Mouse (Mus musculus) midbrain, embryonic 16.5 days (tissue): ENCODE results near the gene Nsg1. TPM values are rescaled to one million over a fixed set of nuclear protein-coding genes. Genes with fewer than 3 reads are reported as not detected.

ENCODE experiments used
- ATAC-seq: fragments of 200-750 bp; cut with Nextera tagmentation; 2 replicates; pipeline ENCODE4 v1.8.0; 2017; ENCODE audit warnings: moderate TSS enrichment
- H3K27ac ChIP-seq: fragments of 300-500 bp; sonication (generic); 2 replicates; pipeline ENCODE4 v1.5.1; 2014; ENCODE audit warnings: mild to moderate bottlenecking, low read length, mixed read lengths
- H3K27me3 ChIP-seq: fragments of 300-500 bp; sonication (generic); 2 replicates; pipeline ENCODE4 v1.6.1; 2014; ENCODE audit warnings: low read depth, low read length, mixed read lengths; ENCODE audit not compliant: control insufficient read depth, insufficient read depth
- H3K36me3 ChIP-seq: fragments of 300-500 bp; sonication (generic); 2 replicates; pipeline ENCODE4 v1.6.1; 2014; ENCODE audit warnings: mild to moderate bottlenecking, low read length, moderate library complexity, mixed read lengths; ENCODE audit not compliant: control insufficient read depth, insufficient read depth
- H3K4me1 ChIP-seq: fragments of 300-500 bp; sonication (generic); 2 replicates; pipeline ENCODE4 v1.6.1; 2014; ENCODE audit warnings: mild to moderate bottlenecking, low read length, mixed read lengths; ENCODE audit not compliant: control insufficient read depth, insufficient read depth
- H3K4me2 ChIP-seq: fragments of 300-500 bp; sonication (generic); 2 replicates; pipeline ENCODE4 v1.6.1; 2014; ENCODE audit warnings: mild to moderate bottlenecking, low read length, mixed read lengths
- H3K4me3 ChIP-seq: fragments of 300-500 bp; sonication (generic); 2 replicates; pipeline ENCODE4 v1.5.1; 2014; ENCODE audit warnings: low read depth, mild to moderate bottlenecking, low read length, moderate library complexity, mixed read lengths
- H3K9ac ChIP-seq: fragments of 300-500 bp; sonication (generic); 2 replicates; pipeline ENCODE4 v1.6.1; 2014; ENCODE audit warnings: low read depth, low read length, mixed read lengths
- H3K9me3 ChIP-seq: fragments of 300-500 bp; sonication (generic); replicated peaks from 2 replicates; pipeline ENCODE4 v1.6.1; 2014; ENCODE audit warnings: mild to moderate bottlenecking, low read length, mixed read lengths; ENCODE audit not compliant: control insufficient read depth, poor library complexity, severe bottlenecking
- WGBS: fragments of 180-500 bp; shearing (Covaris S2); extraction: QIAGEN DNeasy Blood & Tissue Kit; methylation state at CpG from one replicate; pipeline ENCODE4 v1.1.7; 2014; 5-methylcytosine and 5-hydroxymethylcytosine counted together
- polyA plus RNA-seq: library from polyadenylated mRNA; unstranded; fragments of >200 nt; fragmentation: Nextera tagmentation; extraction: Ambion mirVana; gene quantifications from 2 replicates; pipeline ENCODE4 v1.2.1, GENCODE M21; 2015

Nsg1 gene
- polyA plus RNA-seq, 1 experiment from 2014 or later = 1,631 TPM

DNA sequence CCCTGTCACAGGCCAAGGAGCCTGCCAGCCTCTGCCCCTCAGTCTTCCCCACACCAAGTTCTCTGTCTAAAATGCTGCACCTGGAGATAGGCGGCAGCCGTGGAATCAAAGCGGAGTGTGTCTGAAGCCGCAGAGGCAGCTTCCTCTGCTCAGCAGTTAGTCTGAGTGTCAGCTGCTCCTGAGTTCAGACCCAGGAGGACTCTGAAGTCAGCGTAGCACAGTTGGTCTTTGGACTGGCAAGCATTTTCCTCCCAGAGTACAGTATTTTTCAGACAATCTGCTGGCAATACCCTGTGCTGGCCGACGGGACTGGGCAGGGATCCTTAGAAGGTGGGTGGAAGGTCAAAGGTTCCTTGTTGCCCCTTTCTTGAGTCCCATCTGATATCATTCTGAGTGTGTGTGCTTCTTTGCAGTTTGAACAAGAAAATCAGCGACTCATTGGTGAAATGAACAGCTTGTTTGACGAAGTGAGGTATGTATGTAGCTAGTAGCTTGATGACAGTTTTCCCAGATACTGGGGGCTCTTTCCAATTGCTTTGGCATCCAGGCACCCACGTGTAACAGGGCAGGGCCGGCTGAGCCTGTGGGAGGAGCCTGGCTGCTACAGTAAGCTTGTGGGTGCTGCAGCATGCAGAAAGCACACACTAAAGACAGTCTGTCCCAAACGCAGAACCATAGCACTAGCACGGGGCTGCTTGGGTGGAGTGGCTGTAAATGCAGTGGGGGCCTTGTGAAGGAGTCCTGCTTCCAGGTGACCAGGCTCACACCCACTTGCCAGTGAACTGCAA, 33.0 kb downstream of the Nsg1 start:
- Histone ChIP-seq H3K4me2 (no peak overlapping the region), H3K4me1 (no peaks in the 10 kb centered on the region), H3K27ac (no peak overlapping the region), H3K4me3 (no peak overlapping the region), H3K9ac (no peak overlapping the region), H3K36me3 (no peaks in the 10 kb centered on the region), H3K27me3 (no peaks in the 10 kb centered on the region), H3K9me3 (no peaks in the 10 kb centered on the region)
- WGBS = 89% methylated on average over 13 of the region's 13 CpGs
- ATAC-seq = no peak

DNA sequence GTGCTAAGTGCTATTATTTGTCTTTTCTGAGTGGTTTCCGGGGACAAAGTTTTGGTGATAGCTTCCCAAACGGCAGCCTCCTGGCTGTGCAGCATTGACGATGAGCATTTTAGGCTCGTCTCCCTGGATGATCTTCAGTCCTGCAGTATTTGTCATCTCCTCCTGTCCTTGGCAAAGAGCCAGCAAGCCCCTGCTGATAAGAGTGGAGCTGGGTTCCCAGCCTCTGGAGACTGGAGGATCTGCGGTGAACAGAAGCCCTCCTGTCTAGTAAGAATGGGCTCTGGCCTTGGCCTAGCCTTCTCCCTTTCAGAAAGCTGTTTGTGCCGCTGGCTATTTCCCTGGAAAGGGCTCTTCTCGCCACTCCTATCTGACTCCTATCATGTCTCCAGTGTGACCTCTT, 38.0 kb downstream of the Nsg1 start:
- no peak overlapping the region for H3K4me2 ChIP-seq
- H3K9ac ChIP-seq = no peak overlapping the region
- 87% methylated on average over 7 of the region's 7 CpGs for WGBS
- no peak for ATAC-seq
- no peaks in the 10 kb centered on the region for H3K9me3 ChIP-seq
- no peaks in the 10 kb centered on the region for H3K4me1 ChIP-seq
- H3K27me3 ChIP-seq = no peaks in the 10 kb centered on the region
- no peak overlapping the region for H3K27ac ChIP-seq
- 0 out of 2 replicates have a peak, but pooled peaks cover 2% of the 10 kb centered on the region for H3K36me3 ChIP-seq
- H3K4me3 ChIP-seq = no peak overlapping the region

DNA sequence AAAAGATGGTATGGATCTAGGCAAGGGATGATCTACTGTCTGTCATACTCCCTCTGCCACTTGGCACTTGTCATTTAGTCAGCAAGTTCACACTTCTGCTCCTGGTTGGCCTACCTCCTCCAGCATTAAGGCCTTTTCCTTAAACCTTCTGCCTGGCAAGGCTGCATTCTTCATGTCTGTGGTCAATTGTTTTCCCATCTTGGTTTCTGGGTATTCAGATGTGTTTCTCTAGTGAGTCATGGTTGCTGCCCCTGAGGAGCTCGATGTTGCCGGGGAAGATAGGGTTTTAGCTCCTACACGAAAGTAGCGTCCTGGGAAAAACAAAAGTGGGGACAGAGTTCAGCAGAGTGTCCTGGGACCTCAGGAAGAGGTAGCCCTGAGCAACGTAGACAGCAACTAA, 40.4 kb downstream of the Nsg1 start:
- H3K4me3 ChIP-seq = no peak overlapping the region
- no peak overlapping the region for H3K27ac ChIP-seq
- H3K4me1 ChIP-seq = no peaks in the 10 kb centered on the region
- H3K9ac ChIP-seq = no peak overlapping the region
- H3K36me3 ChIP-seq = peaks cover 5% of the 10 kb centered on the region; the same call in 1 of the 2 replicates
- WGBS = 97% methylated on average over 5 of the region's 5 CpGs
- no peaks in the 10 kb centered on the region for H3K9me3 ChIP-seq
- no peak overlapping the region for H3K4me2 ChIP-seq
- no peak for ATAC-seq
- H3K27me3 ChIP-seq = no peaks in the 10 kb centered on the region

DNA sequence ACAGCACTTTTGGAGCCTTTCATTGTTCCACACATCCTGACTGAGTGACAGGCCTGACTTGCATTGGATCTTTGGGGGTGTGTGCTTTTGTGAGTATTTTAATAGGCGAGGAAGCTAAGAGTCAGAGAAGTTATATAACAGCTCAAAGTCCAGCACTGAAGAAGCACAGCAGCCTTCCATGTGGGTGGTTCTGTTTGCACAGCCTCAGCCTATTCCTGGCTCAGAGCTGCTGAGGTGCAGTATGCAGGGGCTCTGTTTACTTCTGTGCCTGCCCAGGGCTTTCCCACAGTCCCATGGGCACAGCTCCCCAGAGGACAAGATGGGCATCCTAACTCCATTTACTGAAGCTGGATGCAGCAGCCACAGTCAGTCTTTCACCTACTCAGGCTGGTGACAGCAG, 42.7 kb downstream of the Nsg1 start:
- H3K9me3 ChIP-seq = no peaks in the 10 kb centered on the region
- no peak overlapping the region for H3K9ac ChIP-seq
- 83% methylated on average over 1 of the region's 1 CpGs for WGBS
- no peak for ATAC-seq
- H3K4me2 ChIP-seq = no peak overlapping the region
- no peaks in the 10 kb centered on the region for H3K4me1 ChIP-seq
- H3K27me3 ChIP-seq = no peaks in the 10 kb centered on the region
- no peak overlapping the region for H3K27ac ChIP-seq
- H3K36me3 ChIP-seq = peaks cover 5% of the 10 kb centered on the region; the same call in 1 of the 2 replicates
- no peak overlapping the region for H3K4me3 ChIP-seq

DNA sequence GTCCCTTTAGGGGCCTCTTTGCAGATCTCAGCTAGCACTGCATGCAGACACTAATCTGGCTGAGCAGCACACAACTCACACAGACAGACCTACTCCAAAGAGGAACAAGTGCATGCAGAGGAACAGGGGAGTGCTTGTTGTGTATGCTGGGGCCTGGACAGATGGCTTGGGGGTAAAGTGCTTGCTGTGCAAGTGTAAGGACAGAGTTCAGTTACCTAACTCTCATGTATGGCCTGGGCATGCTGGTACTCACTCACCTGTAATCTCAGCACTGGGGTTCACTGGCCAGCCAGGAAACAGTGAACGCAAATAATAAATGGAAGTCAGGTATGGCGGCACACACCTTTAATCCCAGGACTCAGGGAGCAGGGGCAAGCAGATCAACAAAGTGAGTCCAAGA, 45.2 kb downstream of the Nsg1 start:
- WGBS = 88% methylated on average over 2 of the region's 2 CpGs

DNA sequence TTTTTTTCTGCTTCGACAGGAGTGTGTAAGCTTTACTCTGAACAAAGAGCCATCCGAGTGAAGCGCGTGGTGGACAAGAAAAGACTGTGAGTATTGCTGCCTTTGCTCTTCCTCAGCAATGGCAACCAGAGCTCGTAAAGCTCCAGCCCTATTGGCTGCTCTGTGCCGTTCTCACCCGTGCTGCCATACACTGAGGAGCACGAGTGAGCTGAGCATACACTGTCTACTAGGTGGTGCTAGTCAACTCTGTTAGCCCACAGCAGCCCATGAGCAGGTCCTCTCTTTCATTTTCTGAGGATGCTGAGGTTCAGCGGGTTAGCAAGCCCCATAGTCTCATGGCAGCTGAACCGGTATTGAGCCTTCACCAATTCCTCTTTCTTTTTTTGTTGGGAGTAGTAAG, 52.9 kb downstream of the Nsg1 start:
- Histone ChIP-seq H3K9me3 (no peaks in the 10 kb centered on the region), H3K9ac (no peak overlapping the region), H3K27me3 (no peaks in the 10 kb centered on the region), H3K4me3 (no peak overlapping the region), H3K27ac (no peak overlapping the region), H3K36me3 (peaks cover 10% of the 10 kb centered on the region; the same call in 1 of the 2 replicates), H3K4me2 (no peak overlapping the region), H3K4me1 (no peaks in the 10 kb centered on the region)
- no peak for ATAC-seq
- WGBS = 92% methylated on average over 10 of the region's 10 CpGs

More for the DNA sequence above, 45.2 kb downstream of the Nsg1 start:
- H3K27me3 ChIP-seq = no peaks in the 10 kb centered on the region
- H3K27ac ChIP-seq = no peak overlapping the region
- no peak overlapping the region for H3K9ac ChIP-seq
- H3K4me1 ChIP-seq = no peaks in the 10 kb centered on the region
- H3K9me3 ChIP-seq = no peaks in the 10 kb centered on the region
- H3K4me2 ChIP-seq = no peak overlapping the region
- no peak overlapping the region for H3K4me3 ChIP-seq
- ATAC-seq = no peak
- peaks cover 10% of the 10 kb centered on the region; the same call in 1 of the 2 replicates for H3K36me3 ChIP-seq

DNA sequence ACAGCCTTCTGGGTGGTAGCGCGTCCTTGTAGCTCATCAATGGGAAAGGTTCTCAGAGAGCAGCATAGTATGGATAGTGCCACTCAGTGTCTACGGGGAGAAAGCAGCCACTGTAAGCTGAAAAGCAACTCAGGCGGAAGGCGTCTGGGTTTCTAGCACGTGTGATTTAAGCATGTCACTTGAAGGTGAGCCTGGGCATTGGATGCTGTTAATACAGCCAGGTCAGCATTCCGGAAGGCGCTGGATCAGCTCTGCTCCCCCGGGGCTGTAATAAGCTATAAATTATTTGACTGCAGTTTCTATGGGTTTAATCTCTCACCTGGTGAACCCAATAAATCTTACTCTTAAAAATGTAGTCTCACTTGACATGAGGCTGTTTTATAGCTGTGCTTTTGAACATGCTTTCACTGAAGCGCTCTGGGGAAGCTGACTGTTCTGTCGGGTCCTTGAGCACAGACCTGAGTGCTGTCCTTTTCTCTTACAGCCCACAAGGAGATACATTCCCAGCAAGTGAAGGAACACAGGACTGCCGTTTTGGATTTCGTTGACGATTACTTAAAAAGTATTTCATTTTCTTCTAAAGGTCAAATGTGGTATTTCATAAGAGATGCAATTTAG, 53.5 kb downstream of the Nsg1 start:
- peaks cover 10% of the 10 kb centered on the region; the same call in 1 of the 2 replicates for H3K36me3 ChIP-seq
- ATAC-seq = no peak
- 85% methylated on average over 14 of the region's 14 CpGs for WGBS
- no peak overlapping the region for H3K4me3 ChIP-seq
- H3K9me3 ChIP-seq = no peaks in the 10 kb centered on the region
- H3K27ac ChIP-seq = no peak overlapping the region
- H3K4me2 ChIP-seq = no peak overlapping the region
- no peak overlapping the region for H3K9ac ChIP-seq
- no peaks in the 10 kb centered on the region for H3K27me3 ChIP-seq
- H3K4me1 ChIP-seq = no peaks in the 10 kb centered on the region

DNA sequence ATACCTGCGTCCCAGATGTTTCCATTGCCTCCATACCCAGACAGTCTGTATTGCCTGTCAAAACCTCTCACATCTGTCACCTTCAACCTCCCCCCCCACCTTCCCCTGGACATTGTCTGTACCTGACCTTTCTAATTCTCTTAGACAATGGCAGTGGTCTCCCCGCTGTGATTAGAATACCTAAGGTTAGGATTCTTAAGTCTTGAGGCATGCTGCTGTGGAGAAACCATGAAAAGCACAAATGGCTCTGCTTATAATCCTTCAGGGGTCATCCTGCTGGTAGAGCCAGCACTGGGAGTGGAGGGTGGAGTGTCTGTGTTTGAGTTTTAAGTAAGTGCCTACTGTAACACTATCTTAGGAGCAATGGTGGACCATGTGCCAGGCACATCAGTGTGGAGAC, 56.8 kb downstream of the Nsg1 start:
- Histone ChIP-seq H3K36me3 (peaks cover 5% of the 10 kb centered on the region; the same call in 1 of the 2 replicates), H3K4me3 (no peak overlapping the region), H3K9ac (no peak overlapping the region), H3K27ac (no peak overlapping the region), H3K9me3 (no peaks in the 10 kb centered on the region), H3K4me1 (no peaks in the 10 kb centered on the region), H3K4me2 (no peak overlapping the region), H3K27me3 (no peaks in the 10 kb centered on the region)
- 76% methylated on average over 2 of the region's 2 CpGs for WGBS
- ATAC-seq = no peak

DNA sequence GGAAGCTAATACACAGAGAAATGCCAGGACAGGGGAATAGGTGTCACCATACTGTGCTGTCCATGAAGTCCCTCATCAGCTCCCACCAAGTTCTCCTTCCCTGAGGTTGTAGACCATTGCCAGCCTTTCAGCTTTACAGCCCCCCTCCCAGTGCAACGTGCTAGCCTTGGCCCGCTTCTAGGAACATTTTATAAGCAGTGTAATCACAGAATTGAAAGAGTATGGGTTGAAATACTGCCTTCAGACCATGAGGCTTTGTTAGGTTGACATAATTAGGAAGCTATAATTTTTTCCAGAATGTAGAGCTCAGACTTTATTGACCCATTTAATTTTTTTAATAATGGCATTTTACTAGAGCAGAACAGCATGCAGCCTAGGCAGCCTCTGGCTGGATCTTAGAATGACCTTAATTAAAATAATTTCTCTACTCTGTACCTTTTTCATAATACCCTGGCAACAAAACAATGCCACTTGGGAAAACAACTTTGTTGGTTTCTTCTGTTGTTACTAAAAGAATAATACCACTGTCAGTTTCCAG, 60.5 kb downstream of the Nsg1 start:
- Histone ChIP-seq H3K4me3 (no peak overlapping the region), H3K27me3 (no peaks in the 10 kb centered on the region), H3K9me3 (no peaks in the 10 kb centered on the region), H3K36me3 (no peaks in the 10 kb centered on the region), H3K4me2 (no peak overlapping the region), H3K9ac (no peak overlapping the region), H3K27ac (no peak overlapping the region), H3K4me1 (no peaks in the 10 kb centered on the region)
- 81% methylated on average over 2 of the region's 2 CpGs for WGBS
- ATAC-seq = no peak
